Mouse (Mus musculus) liver, embryonic 13.5 days (tissue): Measurements from ENCODE around the gene Heg1. TPM values are rescaled to one million over a fixed set of nuclear protein-coding genes. Genes with fewer than 3 reads are reported as not detected.

Experiments
- ATAC-seq: fragments of 200-750 bp; cut with Nextera tagmentation; 2 replicates; pipeline ENCODE4 v1.8.0; 2017; ENCODE audit warnings: low read depth, mild to moderate bottlenecking, moderate number of reproducible peaks, moderate library complexity
- DNase-seq: peaks from one replicate; pipeline ENCODE4 v3.0.0; 2022
- H3K27ac ChIP-seq: fragments of 300-500 bp; sonication (generic); 2 replicates; pipeline ENCODE4 v1.5.1; 2015; ENCODE audit warnings: moderate library complexity, mild to moderate bottlenecking, inconsistent platforms
- H3K27me3 ChIP-seq: fragments of 300-500 bp; sonication (generic); 2 replicates; pipeline ENCODE4 v1.6.1; 2015; ENCODE audit warnings: mild to moderate bottlenecking, inconsistent platforms
- H3K36me3 ChIP-seq: fragments of 300-500 bp; sonication (generic); 2 replicates; pipeline ENCODE4 v1.6.1; 2015; ENCODE audit warnings: mild to moderate bottlenecking, inconsistent platforms
- H3K4me1 ChIP-seq: fragments of 300-500 bp; sonication (generic); replicated peaks from 2 replicates; pipeline ENCODE4 v1.6.1; 2015; ENCODE audit warnings: inconsistent platforms
- H3K4me2 ChIP-seq: fragments of 300-500 bp; sonication (generic); 2 replicates; pipeline ENCODE4 v1.6.1; 2015; ENCODE audit warnings: inconsistent platforms, mild to moderate bottlenecking, moderate library complexity
- H3K4me3 ChIP-seq: fragments of 300-500 bp; sonication (generic); replicated peaks from 2 replicates; pipeline ENCODE4 v1.5.1; 2015; ENCODE audit warnings: mild to moderate bottlenecking, inconsistent platforms
- H3K9ac ChIP-seq: fragments of 300-500 bp; sonication (generic); 2 replicates; pipeline ENCODE4 v1.6.1; 2015; ENCODE audit warnings: mild to moderate bottlenecking, inconsistent platforms
- H3K9me3 ChIP-seq: fragments of 300-500 bp; sonication (generic); replicated peaks from 2 replicates; pipeline ENCODE4 v1.6.1; 2016; ENCODE audit warnings: inconsistent platforms
- WGBS: fragments of 180-500 bp; shearing (Covaris S2); methylation state at CpG from one replicate; pipeline ENCODE4 v1.1.7; 2015; ENCODE audit not compliant: insufficient replicate concordance; 5-methylcytosine and 5-hydroxymethylcytosine counted together
- polyA plus RNA-seq: library from polyadenylated mRNA; unstranded; fragments of >200 nt; fragmentation: Nextera tagmentation; extraction: Ambion mirVana; gene quantifications from 2 replicates; pipeline ENCODE4 v1.2.1, GENCODE M21; 2015

The Heg1 gene
- polyA plus RNA-seq, 1 experiment from 2014 or later: 4.1 TPM

DNA sequence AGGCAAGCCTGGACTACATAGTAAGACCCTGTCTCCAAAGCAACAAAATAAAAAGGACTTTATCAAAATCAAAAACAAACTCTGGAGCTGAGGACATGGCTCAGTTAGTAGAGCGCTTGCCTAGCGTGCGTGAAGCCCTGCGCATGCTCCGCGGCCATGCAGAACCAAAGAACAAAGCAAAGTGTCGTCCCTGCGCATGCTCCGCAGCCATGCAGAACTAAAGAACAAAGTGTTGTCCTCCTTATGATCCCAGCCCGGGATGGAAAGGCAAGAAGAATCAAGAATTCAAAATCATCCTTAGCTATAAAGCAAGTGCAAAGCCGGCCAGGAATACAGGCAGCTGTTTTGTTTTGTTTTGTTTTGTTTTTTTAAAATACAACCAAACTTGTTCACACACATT lies 76.8 kb downstream of the Heg1 start:
- H3K9me3 ChIP-seq: no peaks in the 10 kb centered on the region
- H3K4me1 ChIP-seq: peaks cover 62% of the 10 kb centered on the region
- H3K27me3 ChIP-seq: no peaks in the 10 kb centered on the region
- H3K36me3 ChIP-seq: peaks cover 19% of the 10 kb centered on the region; the same call in 1 of the 2 replicates
- no peak overlapping the region for H3K9ac ChIP-seq
- no peak overlapping the region for H3K4me2 ChIP-seq
- WGBS: 81% methylated on average over 11 of the region's 11 CpGs
- ATAC-seq: no peak
- no peak overlapping the region for H3K4me3 ChIP-seq
- no peak overlapping the region for H3K27ac ChIP-seq
- DNase-seq: no peak

DNA sequence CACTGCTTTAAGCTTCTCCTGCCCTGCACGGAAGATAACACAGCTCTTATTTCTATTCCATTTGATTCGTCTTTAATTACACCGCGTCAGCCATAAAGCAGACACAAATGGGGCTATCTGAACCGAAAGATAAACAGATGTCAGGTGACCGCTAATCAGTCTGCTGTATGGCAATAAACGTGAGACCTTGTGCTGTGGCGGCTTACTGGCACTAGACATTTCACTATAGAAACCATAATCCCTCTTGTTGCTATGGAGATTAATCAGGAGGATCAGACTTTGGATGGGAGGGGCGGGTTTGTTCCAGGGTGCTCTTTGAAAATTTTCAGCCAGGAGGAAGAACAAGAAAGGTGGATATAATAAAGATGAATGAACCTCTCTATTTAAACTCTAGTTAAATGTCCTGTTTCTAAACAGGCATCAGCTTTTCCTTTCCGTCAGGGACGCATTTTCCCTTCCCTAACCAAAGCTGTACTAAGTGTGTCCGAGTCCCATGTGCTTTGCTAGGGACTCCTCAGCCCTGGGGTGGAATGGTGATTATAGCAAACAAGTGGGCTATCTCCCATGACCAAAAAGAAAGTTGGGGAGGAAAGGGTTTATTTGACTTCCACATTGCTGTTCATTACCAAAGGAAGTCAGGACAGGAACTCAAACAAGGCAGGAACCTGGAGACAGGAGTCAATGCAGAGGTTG lies 80.5 kb downstream of the Heg1 start:
- DNase-seq (no peak), ATAC-seq (peak; percentile 53; the same call in 1 of the 2 replicates)
- Histone ChIP-seq H3K27me3 (no peaks in the 10 kb centered on the region), H3K4me3 (no peak overlapping the region), H3K9me3 (no peaks in the 10 kb centered on the region), H3K36me3 (peaks cover 23% of the 10 kb centered on the region; the same call in 1 of the 2 replicates), H3K27ac (no peak overlapping the region), H3K4me2 (peak overlapping the region; percentile 21; the same call in 1 of the 2 replicates), H3K9ac (no peak overlapping the region), H3K4me1 (peaks cover 68% of the 10 kb centered on the region)
- WGBS: 50% methylated on average over 12 of the region's 12 CpGs

DNA sequence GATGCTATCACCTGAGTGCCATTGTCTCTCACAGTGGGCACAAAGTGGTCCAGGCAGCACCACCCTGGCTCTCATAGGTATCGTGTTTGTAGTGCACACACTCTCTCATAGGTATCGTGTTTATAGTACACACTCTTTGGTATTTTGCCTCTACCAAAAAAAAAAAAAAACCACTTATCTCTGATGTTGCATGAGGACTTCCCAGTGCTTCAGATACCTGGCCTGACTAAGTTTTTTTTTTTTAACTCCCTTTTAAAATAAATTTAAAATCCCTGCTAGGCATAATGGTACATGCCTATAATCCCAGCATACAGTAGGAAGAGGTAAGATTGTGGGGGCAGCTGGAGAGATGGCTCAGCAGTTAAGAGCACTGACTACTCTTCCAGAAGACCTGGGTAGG lies 81.3 kb downstream of the Heg1 start:
- H3K4me1 ChIP-seq: peaks cover 69% of the 10 kb centered on the region
- H3K4me2 ChIP-seq: no peak overlapping the region
- WGBS: 71% methylated on average over 2 of the region's 2 CpGs
- H3K36me3 ChIP-seq: peaks cover 21% of the 10 kb centered on the region; the same call in 1 of the 2 replicates
- H3K27me3 ChIP-seq: no peaks in the 10 kb centered on the region
- H3K9ac ChIP-seq: no peak overlapping the region
- H3K27ac ChIP-seq: no peak overlapping the region
- no peaks in the 10 kb centered on the region for H3K9me3 ChIP-seq
- ATAC-seq (no peak), DNase-seq (no peak)
- H3K4me3 ChIP-seq: no peak overlapping the region

DNA sequence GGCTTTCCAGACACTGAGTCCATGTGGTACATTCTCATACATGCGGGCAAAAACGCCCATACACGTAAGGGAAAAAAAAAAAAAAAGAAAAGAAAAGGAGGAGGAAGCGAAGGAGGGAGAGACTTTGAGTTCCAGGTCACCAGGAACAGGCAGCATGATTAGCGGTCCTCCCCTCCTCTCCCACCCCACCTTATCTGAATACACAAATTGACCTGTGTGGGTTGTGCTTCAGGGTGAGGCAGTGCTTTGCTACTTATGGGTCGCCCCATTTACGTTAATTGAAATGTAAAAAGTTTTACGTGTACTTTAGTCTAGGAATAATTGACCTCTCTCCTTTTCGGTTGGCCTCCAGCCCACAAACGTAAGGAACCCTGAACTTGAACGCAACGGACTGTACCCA lies 82.1 kb downstream of the Heg1 start:
- H3K4me3 ChIP-seq: no peak overlapping the region
- peak; percentile 52; the same call in 1 of the 2 replicates for ATAC-seq
- peaks cover 65% of the 10 kb centered on the region for H3K4me1 ChIP-seq
- 60% methylated on average over 12 of the region's 12 CpGs for WGBS
- no peaks in the 10 kb centered on the region for H3K27me3 ChIP-seq
- no peak overlapping the region for H3K9ac ChIP-seq
- H3K36me3 ChIP-seq: peaks cover 14% of the 10 kb centered on the region; the same call in 1 of the 2 replicates
- H3K27ac ChIP-seq: no peak overlapping the region
- no peak for DNase-seq
- peak overlapping the region; percentile 15; the same call in 1 of the 2 replicates for H3K4me2 ChIP-seq
- H3K9me3 ChIP-seq: no peaks in the 10 kb centered on the region

DNA sequence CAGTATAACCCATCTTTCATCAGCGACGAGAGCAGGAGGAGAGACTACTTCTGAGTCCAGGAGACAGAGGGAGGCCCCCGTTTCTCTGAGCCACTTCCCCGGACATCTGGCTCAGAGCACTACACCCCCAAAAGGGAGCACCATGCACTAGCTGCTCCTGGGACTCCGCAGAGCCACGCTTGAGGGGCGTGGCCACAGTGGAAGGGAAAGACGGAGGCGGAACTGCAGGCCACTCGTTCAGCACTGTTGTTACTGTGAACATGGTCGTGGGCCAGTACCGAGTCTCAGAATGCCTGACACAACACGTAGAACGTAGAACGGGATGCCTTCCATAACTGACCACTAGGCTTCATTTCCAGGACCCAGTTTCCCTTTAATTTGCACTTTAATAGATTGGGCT lies 82.6 kb downstream of the Heg1 start:
- H3K9ac ChIP-seq: no peak overlapping the region
- no peaks in the 10 kb centered on the region for H3K9me3 ChIP-seq
- peak overlapping the region; percentile 15 for H3K4me2 ChIP-seq
- peaks cover 12% of the 10 kb centered on the region; the same call in 1 of the 2 replicates for H3K36me3 ChIP-seq
- H3K4me3 ChIP-seq: no peak overlapping the region
- ATAC-seq: peak; percentile 33; the same call in 1 of the 2 replicates
- DNase-seq: no peak
- H3K27ac ChIP-seq: no peak overlapping the region
- no peaks in the 10 kb centered on the region for H3K27me3 ChIP-seq
- WGBS: 61% methylated on average over 15 of the region's 15 CpGs
- peaks cover 61% of the 10 kb centered on the region for H3K4me1 ChIP-seq

DNA sequence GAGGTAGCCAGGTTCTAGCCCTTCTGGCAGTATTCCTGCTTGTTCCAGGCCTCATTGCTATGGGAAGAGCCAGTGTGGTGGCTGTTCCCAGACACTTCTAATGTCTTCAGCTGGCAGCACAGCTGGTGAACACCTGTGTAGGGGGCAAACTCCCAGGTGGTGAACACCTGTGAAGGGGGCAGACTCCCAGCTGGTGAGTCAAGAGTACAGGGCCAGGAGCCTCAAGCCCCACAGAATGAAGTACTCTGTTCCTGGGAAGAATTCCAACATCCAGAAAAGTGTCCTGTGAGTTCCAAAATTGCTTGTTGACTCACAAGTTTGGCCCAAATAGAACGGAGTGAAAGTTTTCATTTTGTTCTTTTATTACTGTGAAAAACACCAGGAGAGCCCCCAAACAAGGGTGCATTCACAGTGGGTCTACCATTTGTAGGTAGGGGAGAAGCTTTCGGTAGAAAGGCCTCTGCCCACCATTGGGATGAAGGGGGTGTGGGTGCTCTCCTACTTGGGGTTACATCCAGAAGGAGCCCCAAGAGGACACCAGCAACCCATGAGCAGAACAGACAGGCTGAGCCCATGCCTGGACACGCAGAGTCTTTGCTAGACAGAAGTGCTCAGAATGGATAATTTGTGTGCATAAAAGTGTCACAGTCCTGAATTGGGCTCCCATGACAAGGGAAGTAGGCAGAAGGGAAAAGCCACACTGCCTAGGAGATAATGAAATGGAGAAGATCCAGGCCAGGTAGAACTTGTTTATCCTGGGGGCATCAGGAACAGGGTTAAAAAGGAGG lies 84.5 kb downstream of the Heg1 start:
- H3K9ac ChIP-seq: no peak overlapping the region
- no peak for DNase-seq
- WGBS: 78% methylated on average over 3 of the region's 3 CpGs
- 0 out of 2 replicates have a peak, but pooled peaks cover 4% of the 10 kb centered on the region for H3K36me3 ChIP-seq
- ATAC-seq: no peak
- no peaks in the 10 kb centered on the region for H3K27me3 ChIP-seq
- H3K4me2 ChIP-seq: no peak overlapping the region
- H3K4me1 ChIP-seq: peaks cover 61% of the 10 kb centered on the region
- no peak overlapping the region for H3K4me3 ChIP-seq
- H3K27ac ChIP-seq: no peak overlapping the region
- no peaks in the 10 kb centered on the region for H3K9me3 ChIP-seq

DNA sequence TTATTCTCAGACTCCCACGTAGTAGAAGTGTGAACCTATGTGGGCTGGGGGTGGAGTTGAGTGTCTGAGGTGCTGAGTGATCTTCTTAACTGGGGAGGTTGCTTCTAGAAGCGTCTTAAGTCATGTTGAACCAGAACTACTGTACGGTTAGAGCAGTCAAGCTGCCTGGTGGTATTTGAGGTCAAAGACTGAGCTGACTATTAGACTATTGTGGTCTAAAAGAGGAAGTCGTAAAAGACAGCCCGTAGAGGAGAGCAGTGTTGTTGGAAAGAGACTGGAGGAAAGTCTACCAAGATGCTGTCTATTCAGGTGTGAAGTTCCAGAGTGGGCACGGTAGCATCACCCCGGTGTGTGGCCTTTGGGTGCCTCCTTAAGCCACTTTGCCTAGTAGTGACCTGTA lies 85.7 kb downstream of the Heg1 start:
- 22% methylated on average over 7 of the region's 7 CpGs for WGBS
- no peak for ATAC-seq

DNA sequence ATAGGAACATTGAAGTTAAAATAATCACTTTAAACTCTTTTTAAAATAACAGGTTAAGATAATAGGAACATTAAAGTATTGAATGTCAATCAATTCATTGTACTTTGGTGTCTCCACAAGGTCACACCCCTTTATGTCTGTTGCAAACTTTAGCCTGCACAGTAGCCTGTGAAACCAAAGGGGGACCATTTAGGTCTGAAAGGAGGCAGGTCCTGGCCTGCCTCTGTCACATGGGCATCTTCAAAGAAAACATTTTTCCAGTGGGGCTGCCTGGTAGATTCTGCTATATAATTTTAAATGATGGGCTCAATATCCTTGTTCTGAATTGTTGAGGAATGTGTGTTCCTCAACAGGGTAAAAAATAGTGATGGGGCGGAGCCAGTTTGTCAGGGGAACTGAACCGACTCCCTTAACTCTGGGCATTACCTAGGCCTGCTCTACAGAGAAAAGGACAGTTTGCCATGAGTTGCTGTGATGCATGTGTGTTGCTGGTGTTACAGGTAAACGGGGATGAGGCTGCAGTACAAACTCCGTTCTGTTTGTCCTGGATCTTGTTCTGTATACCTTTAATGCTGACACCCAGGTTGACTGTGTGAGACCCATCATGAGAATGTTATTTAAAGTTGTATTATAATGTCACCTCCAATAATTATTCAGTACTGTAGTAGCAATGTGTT lies 86.7 kb downstream of the Heg1 start:
- Histone ChIP-seq H3K4me3 (no peak overlapping the region), H3K9me3 (no peaks in the 10 kb centered on the region), H3K27me3 (no peaks in the 10 kb centered on the region), H3K9ac (no peak overlapping the region), H3K4me1 (peaks cover 48% of the 10 kb centered on the region), H3K27ac (no peak overlapping the region), H3K36me3 (0 out of 2 replicates have a peak, but pooled peaks cover 4% of the 10 kb centered on the region), H3K4me2 (no peak overlapping the region)
- ATAC-seq: no peak
- 74% methylated on average over 4 of the region's 4 CpGs for WGBS
- DNase-seq: no peak

More for the DNA sequence above, 85.7 kb downstream of the Heg1 start:
- Histone ChIP-seq H3K9ac (no peak overlapping the region), H3K4me3 (no peak overlapping the region), H3K36me3 (0 out of 2 replicates have a peak, but pooled peaks cover 4% of the 10 kb centered on the region), H3K27me3 (no peaks in the 10 kb centered on the region), H3K4me2 (no peak overlapping the region), H3K27ac (no peak overlapping the region), H3K4me1 (peaks cover 51% of the 10 kb centered on the region), H3K9me3 (no peaks in the 10 kb centered on the region)
- no peak for DNase-seq

DNA sequence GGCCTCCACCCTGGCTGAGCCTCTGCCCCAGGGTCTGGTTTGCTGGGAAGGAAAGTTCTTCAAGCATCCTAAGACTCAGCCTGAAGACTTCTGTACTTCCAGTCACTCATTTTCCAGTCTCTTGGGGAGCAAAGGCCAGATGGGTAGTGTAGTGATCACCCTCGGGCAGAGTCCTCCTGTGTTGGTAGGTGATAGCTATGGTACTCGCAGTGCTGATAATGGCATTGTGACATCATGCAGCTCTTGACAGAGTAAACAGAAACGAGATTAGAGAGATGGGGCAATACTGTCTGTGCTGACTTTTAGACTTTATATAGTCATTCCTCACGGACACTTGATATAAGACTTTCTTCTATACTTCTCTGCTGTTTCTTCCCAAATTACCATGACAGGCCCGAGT lies 88.6 kb downstream of the Heg1 start:
- 29% methylated on average over 5 of the region's 5 CpGs for WGBS
- no peaks in the 10 kb centered on the region for H3K9me3 ChIP-seq
- ATAC-seq: peak; percentile 84
- H3K4me3 ChIP-seq: no peak overlapping the region
- no peak overlapping the region; the same call in 1 of the 2 replicates for H3K27ac ChIP-seq
- no peaks in the 10 kb centered on the region for H3K36me3 ChIP-seq
- H3K27me3 ChIP-seq: no peaks in the 10 kb centered on the region
- H3K4me2 ChIP-seq: no peak overlapping the region
- H3K9ac ChIP-seq: no peak overlapping the region
- DNase-seq: no peak
- peaks cover 46% of the 10 kb centered on the region for H3K4me1 ChIP-seq

DNA sequence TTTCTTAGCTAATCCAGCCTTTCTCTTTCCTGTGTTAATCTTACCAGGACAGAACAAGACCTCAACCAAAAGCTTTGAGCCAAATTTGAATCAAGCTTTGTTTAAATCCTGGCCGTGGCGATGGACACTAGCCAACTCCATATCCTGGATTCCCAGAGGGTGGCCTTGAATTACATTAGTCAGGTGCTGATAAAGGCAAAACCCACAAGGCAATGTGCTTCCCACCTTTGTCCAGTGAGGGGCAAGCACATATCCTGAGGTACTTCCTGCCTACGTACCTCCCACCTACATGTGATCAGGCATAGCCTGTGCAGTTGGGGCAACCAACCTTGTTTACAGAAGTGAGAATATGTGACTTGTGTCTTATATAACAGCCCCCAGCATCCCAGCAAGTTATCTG lies 90.8 kb downstream of the Heg1 start:
- ATAC-seq (no peak), DNase-seq (no peak)
- Histone ChIP-seq H3K9me3 (no peaks in the 10 kb centered on the region), H3K4me1 (peaks cover 40% of the 10 kb centered on the region), H3K4me3 (no peak overlapping the region), H3K27me3 (no peaks in the 10 kb centered on the region), H3K27ac (no peak overlapping the region), H3K36me3 (no peaks in the 10 kb centered on the region), H3K4me2 (no peak overlapping the region), H3K9ac (no peak overlapping the region)
- 53% methylated on average over 3 of the region's 3 CpGs for WGBS

DNA sequence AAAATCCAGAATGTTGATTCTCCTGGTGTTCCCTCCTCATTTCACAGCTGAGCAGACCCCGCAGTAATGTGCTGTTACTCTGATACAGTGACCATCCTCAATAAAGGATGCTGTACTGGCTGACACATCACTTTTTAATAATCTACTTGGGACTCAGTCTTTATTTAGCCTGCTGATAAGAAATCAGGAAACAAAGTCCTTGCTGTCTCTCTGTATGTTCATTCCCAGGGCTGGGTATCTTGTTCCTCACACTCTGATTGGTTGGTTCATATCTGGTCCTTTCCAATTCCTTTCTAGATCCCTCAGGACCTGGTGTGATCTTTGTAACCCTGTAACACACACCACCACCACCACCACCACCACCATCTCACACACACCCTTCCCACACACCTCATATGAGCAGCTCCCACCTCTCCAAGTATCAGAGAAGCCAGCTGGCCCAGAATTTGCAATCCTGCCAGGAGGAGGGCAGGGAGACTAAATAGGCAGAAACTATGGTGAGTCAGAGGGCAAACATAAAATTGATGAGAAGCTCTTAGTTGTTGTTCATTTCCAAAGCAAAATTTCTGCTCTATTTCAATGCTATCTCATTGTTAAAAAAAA lies 91.7 kb downstream of the Heg1 start:
- ATAC-seq: no peak
- no peak overlapping the region for H3K4me2 ChIP-seq

More for the DNA sequence above, 91.7 kb downstream of the Heg1 start:
- Histone ChIP-seq H3K9ac (no peak overlapping the region), H3K9me3 (no peaks in the 10 kb centered on the region), H3K27ac (no peak overlapping the region), H3K36me3 (no peaks in the 10 kb centered on the region), H3K4me3 (no peak overlapping the region), H3K4me1 (peaks cover 34% of the 10 kb centered on the region), H3K27me3 (no peaks in the 10 kb centered on the region)
- 63% methylated on average over 1 of the region's 1 CpGs for WGBS
- DNase-seq: no peak
